16 mouse cellular contexts compared by ENCODE assay signal in genomic region chr2:155604560-155605235, GRCm38 (mm10). TPM values are rescaled to one million over a fixed set of nuclear protein-coding genes. Genes with fewer than 3 reads are reported as not detected.
DNase-seq lines count a peak whose midpoint lies in the region; ATAC-seq and TF ChIP-seq lines count a peak whose summit lies in the region.
"Had no signal": no experiment of that assay in that cellular context is flagged by ENCODE, and none has a peak within 500 bp of the region (broad histone marks: within the 10 kb centered on the region; RNA-seq: fewer than 3 reads in every experiment).

No protein-coding gene starts in this region.

- TF ChIP-seq EP300 in stomach, postnatal 0 days (optimal IDR thresholded peaks at IDR 0.05) = no peak

- no peaks in the 10 kb centered on the region for H3K9me3 ChIP-seq in forebrain, embryonic 10.5 days
- no peaks in the 10 kb centered on the region for H3K9me3 ChIP-seq in forebrain, embryonic 16.5 days (ENCODE audit: control insufficient read depth, low read length)
- H3K9me3 ChIP-seq in midbrain, embryonic 10.5 days (replicated peaks) = no peaks in the 10 kb centered on the region
- no peaks in the 10 kb centered on the region for H3K9me3 ChIP-seq in midbrain, embryonic 14.5 days (ENCODE audit: control insufficient read depth, low read length)
- no peaks in the 10 kb centered on the region for H3K9me3 ChIP-seq in stomach, postnatal 0 days (ENCODE audit: control insufficient read depth, low read length)
- H3K9me3 ChIP-seq: limb, embryonic 12.5 days had no signal

- H3K27me3 ChIP-seq in forebrain, embryonic 10.5 days (ENCODE audit: poor library complexity, severe bottlenecking) = no peaks in the 10 kb centered on the region
- H3K27me3 ChIP-seq in forebrain, embryonic 16.5 days (replicated peaks; ENCODE audit: control insufficient read depth, insufficient read depth, low read length) = no peaks in the 10 kb centered on the region
- no peaks in the 10 kb centered on the region for H3K27me3 ChIP-seq in midbrain, embryonic 10.5 days (ENCODE audit: low read depth, poor library complexity, severe bottlenecking)
- H3K27me3 ChIP-seq in midbrain, embryonic 14.5 days (ENCODE audit: control insufficient read depth, insufficient read depth, low read length) = no peaks in the 10 kb centered on the region
- no peaks in the 10 kb centered on the region for H3K27me3 ChIP-seq in stomach, postnatal 0 days (ENCODE audit: control insufficient read depth, insufficient read depth, low read length)

- DNase-seq in forebrain, embryonic 10.5 days (ENCODE audit: extremely low spot score, low spot score) = no peak
- no peak for DNase-seq in midbrain, embryonic 10.5 days (ENCODE audit: low spot score)
- DNase-seq in midbrain, embryonic 14.5 days = no peak
- DNase-seq in liver = peak; percentile 95
- no peak for DNase-seq in stomach, postnatal 0 days (ENCODE audit: low spot score)
- no peak for DNase-seq in testis, postnatal 14 days (ENCODE audit: low spot score)
- no peak for DNase-seq in gastrocnemius, postnatal 4 days (ENCODE audit: low spot score in 2 of 2)
- DNase-seq: adrenal gland, postnatal 25 days; cerebellum, postnatal 10 days; gastrocnemius, postnatal 25 days; thymus, postnatal 36 days had no signal

- WGBS in forebrain, embryonic 10.5 days = 52% methylated on average over 10 of the region's 10 CpGs
- 52% methylated on average over 10 of the region's 10 CpGs for WGBS in forebrain, embryonic 16.5 days
- WGBS in midbrain, embryonic 10.5 days = 70% methylated on average over 10 of the region's 10 CpGs
- WGBS in midbrain, embryonic 14.5 days = 63% methylated on average over 10 of the region's 10 CpGs
- WGBS in stomach, postnatal 0 days = 29% methylated on average over 10 of the region's 10 CpGs

- ATAC-seq in forebrain, embryonic 16.5 days = no peak
- ATAC-seq in midbrain, embryonic 14.5 days (ENCODE audit: low FRiP score, low TSS enrichment) = no peak
- no peak for ATAC-seq in stomach, postnatal 0 days (ENCODE audit: low FRiP score, low TSS enrichment)
- ATAC-seq: midbrain, embryonic 16.5 days; Patski had no signal

- no peaks in the 10 kb centered on the region for H3K36me3 ChIP-seq in forebrain, embryonic 10.5 days (replicated peaks)
- H3K36me3 ChIP-seq in forebrain, embryonic 16.5 days (ENCODE audit: control insufficient read depth, insufficient read depth) = no peaks in the 10 kb centered on the region
- no peaks in the 10 kb centered on the region for H3K36me3 ChIP-seq in midbrain, embryonic 10.5 days
- no peaks in the 10 kb centered on the region for H3K36me3 ChIP-seq in midbrain, embryonic 14.5 days (ENCODE audit: control insufficient read depth, insufficient read depth, low read length)
- H3K36me3 ChIP-seq in stomach, postnatal 0 days (ENCODE audit: control insufficient read depth, insufficient read depth, low read length) = no peaks in the 10 kb centered on the region
- H3K36me3 ChIP-seq: limb, embryonic 12.5 days had no signal

- TF ChIP-seq CTCF in stomach, postnatal 0 days (IDR thresholded peaks at IDR 0.05; ENCODE audit: low read depth) = no peak

- H3K4me2 ChIP-seq in forebrain, embryonic 16.5 days (ENCODE audit: low read length) = no peak overlapping the region
- H3K4me2 ChIP-seq in midbrain, embryonic 14.5 days (ENCODE audit: low read length) = no peak overlapping the region
- no peak overlapping the region for H3K4me2 ChIP-seq in stomach, postnatal 0 days (replicated peaks; ENCODE audit: low read depth)
- H3K4me2 ChIP-seq: limb, embryonic 12.5 days had no signal

- H3K9ac ChIP-seq in forebrain, embryonic 16.5 days (replicated peaks; ENCODE audit: low read depth, low read length) = no peak overlapping the region
- H3K9ac ChIP-seq in midbrain, embryonic 14.5 days (replicated peaks; ENCODE audit: low read length) = no peak overlapping the region
- peak overlapping the region; percentile 13; the same call in 1 of the 2 replicates for H3K9ac ChIP-seq in stomach, postnatal 0 days (ENCODE audit: low read length)
- H3K9ac ChIP-seq: limb, embryonic 12.5 days had no signal

- H3K4me3 ChIP-seq in forebrain, embryonic 10.5 days = no peak overlapping the region
- H3K4me3 ChIP-seq in forebrain, embryonic 16.5 days (replicated peaks; ENCODE audit: low read length) = no peak overlapping the region
- H3K4me3 ChIP-seq in midbrain, embryonic 10.5 days = no peak overlapping the region
- H3K4me3 ChIP-seq in midbrain, embryonic 14.5 days (replicated peaks; ENCODE audit: low read depth, low read length) = no peak overlapping the region
- H3K4me3 ChIP-seq in stomach, postnatal 0 days (ENCODE audit: low read depth, low read length) = no peak overlapping the region
- H3K4me3 ChIP-seq: layer of hippocampus, adult 2 months; limb, embryonic 12.5 days had no signal

- peaks cover 11% of the 10 kb centered on the region for H3K4me1 ChIP-seq in forebrain, embryonic 10.5 days
- no peaks in the 10 kb centered on the region for H3K4me1 ChIP-seq in forebrain, embryonic 16.5 days (replicated peaks; ENCODE audit: control insufficient read depth, insufficient read depth, low read length)
- H3K4me1 ChIP-seq in midbrain, embryonic 10.5 days = peaks cover 4% of the 10 kb centered on the region
- H3K4me1 ChIP-seq in midbrain, embryonic 14.5 days (ENCODE audit: control insufficient read depth, insufficient read depth, low read length) = no peaks in the 10 kb centered on the region
- H3K4me1 ChIP-seq in stomach, postnatal 0 days (replicated peaks; ENCODE audit: control insufficient read depth, insufficient read depth) = no peaks in the 10 kb centered on the region

- peak overlapping the region; percentile 13; the same call in 1 of the 2 replicates for H3K27ac ChIP-seq in forebrain, embryonic 10.5 days
- no peak overlapping the region for H3K27ac ChIP-seq in forebrain, embryonic 16.5 days (ENCODE audit: low read length)
- 0 out of 2 replicates have a peak overlapping the region, but pooled peaks have one; percentile 2 for H3K27ac ChIP-seq in midbrain, embryonic 10.5 days (replicated peaks)
- no peak overlapping the region for H3K27ac ChIP-seq in midbrain, embryonic 14.5 days (replicated peaks; ENCODE audit: low read depth, low read length)
- no peak overlapping the region for H3K27ac ChIP-seq in stomach, postnatal 0 days (replicated peaks)
- H3K27ac ChIP-seq: limb, embryonic 12.5 days had no signal

RNA-seq across cellular contexts. Expression of gene Myh7b, which starts 6.3 kb away (rescaled TPM):
- polyA plus RNA-seq in forebrain, embryonic 10.5 days (2016; fragmentation: Nextera tagmentation; extraction: Ambion mirVana) = 0.67 and 0.73 TPM in 2 replicates
- polyA plus RNA-seq in forebrain, embryonic 16.5 days (2015; fragmentation: Nextera tagmentation; extraction: Ambion mirVana) = 0.62 and 0.63 TPM in 2 replicates
- 0.53 and 0.60 TPM in 2 replicates for polyA plus RNA-seq in midbrain, embryonic 10.5 days (2016; fragmentation: Nextera tagmentation; extraction: Ambion mirVana)
- 0.64 and 0.77 TPM in 2 replicates for polyA plus RNA-seq in midbrain, embryonic 14.5 days (2014; fragmentation: Nextera tagmentation; extraction: Ambion mirVana)
- polyA plus RNA-seq in stomach, postnatal 0 days (2015; fragmentation: Nextera tagmentation; extraction: Ambion mirVana) = 0.05 and 0.15 TPM in 2 replicates
- 10 to 100 TPM in 1 of 2 experiments, 1 to 10 TPM in 1; 8.8 to 11.1 TPM for total RNA-seq in gastrocnemius, postnatal 4 days (2021)

RNA-seq across cellular contexts. Expression of gene Gss, which starts 12.1 kb away (rescaled TPM):
- 22.6 and 24.2 TPM in 2 replicates for polyA plus RNA-seq in forebrain, embryonic 10.5 days (2016; fragmentation: Nextera tagmentation; extraction: Ambion mirVana)
- polyA plus RNA-seq in forebrain, embryonic 16.5 days (2015; fragmentation: Nextera tagmentation; extraction: Ambion mirVana) = 14.1 and 15.0 TPM in 2 replicates
- polyA plus RNA-seq in midbrain, embryonic 10.5 days (2016; fragmentation: Nextera tagmentation; extraction: Ambion mirVana) = 19.6 and 22.1 TPM in 2 replicates
- 14.8 and 15.2 TPM in 2 replicates for polyA plus RNA-seq in midbrain, embryonic 14.5 days (2014; fragmentation: Nextera tagmentation; extraction: Ambion mirVana)
- polyA plus RNA-seq in stomach, postnatal 0 days (2015; fragmentation: Nextera tagmentation; extraction: Ambion mirVana) = 47.9 and 54.2 TPM in 2 replicates
- total RNA-seq in gastrocnemius, postnatal 4 days (2021) = 10 to 100 TPM; 12.4 to 14.2 TPM

Comparison
In these comparisons a context has a peak if more than half of its experiments do, and no peak if none do; other contexts are left out.
1. H3K27ac ChIP-seq: peak in forebrain, embryonic 10.5 days (single experiment) and midbrain, embryonic 10.5 days (single experiment); none in forebrain, embryonic 16.5 days (single experiment), midbrain, embryonic 14.5 days (single experiment) and stomach, postnatal 0 days (single experiment).